Mouse (Mus musculus): ENCODE data around the gene Klhl2.

Gene Klhl2

DNA sequence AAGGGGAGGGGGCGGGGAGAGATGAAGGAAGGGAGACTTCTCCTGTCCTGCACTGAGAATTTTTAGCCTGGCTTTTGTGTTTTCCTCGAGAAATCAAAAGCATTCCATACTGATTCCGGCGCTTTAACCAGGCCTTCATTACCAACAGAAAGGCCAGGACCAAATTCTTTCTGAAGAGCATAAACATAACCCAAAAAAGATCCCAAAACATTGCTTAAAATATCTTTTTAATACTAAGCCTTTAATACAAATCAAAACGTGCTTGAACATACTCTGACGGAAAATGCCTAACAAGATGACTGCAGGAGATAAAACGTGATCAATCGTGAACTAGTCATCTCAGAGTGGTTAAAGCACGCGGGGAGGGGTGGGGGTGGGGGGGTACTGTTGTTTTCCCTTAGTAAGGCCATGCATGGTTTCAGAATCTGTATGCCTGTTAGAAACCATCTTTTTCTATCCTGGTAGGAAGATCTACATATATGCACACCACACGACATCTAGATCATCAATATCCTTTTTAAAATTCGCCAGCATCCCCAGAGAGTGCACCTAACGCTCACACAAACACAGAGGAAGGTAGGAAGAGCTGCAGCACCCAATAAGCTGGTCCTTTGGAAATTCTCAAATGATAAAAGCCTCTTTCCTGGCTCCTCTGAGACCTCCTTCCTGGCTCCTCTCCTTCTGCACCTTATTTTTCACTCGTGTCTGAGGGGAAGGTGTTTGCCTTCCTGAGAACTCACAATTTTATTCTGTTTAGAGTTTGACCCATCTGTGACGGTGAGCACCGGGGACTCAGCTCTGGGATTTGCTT lies 158.0 kb downstream of the Klhl2 start:
- CTCF ChIA-PET, result no interaction called here

DNA sequence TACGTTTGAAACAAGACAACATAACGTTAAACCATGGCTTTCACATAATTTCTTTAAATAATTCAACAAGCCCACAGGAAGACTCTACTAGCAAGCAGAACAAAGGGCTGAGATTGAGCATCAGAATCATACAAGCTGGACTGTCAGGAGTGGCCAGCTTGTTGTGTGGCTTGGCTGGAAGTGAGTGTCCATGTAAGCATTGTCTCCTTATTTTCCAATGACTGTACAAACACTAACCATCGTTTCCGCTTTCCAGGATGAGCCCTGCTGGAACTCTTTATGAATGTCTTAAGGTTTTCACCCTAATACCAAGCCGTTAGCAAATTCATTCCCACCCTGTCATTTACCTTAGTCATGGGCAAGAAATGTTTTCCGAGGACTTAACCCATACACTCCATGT lies 159.0 kb downstream of the Klhl2 start:
- CTCF ChIA-PET, result no interaction called here

DNA sequence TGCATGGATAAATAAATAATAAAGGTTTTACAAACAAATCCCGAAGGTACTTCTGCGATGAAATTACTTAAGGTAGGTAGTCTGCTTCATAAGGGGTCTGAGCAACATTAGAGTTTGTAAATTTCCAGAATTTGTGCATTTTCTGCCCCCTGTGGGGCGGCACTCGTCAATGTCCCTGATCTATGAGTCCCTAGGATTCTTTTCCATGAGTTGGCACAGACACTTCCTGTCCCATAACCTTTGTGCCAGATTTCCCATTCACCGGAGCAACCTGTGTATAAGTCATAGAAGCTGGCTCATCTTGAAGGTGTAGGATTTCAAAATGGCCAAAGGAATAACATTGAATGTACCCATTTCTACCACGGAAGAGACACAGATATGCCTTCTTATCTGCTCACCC lies 159.5 kb downstream of the Klhl2 start:
- CTCF ChIA-PET, result no interaction called here

Data from spleen, embryonic (tissue).